Mouse (Mus musculus): ENCODE measurements around the gene Sox11. TPM values are rescaled to one million over a fixed set of nuclear protein-coding genes. Genes with fewer than 3 reads are reported as not detected.

Gene Sox11
- total RNA-seq, 1 experiment, result 10.1 TPM

- Histone ChIP-seq H3K4me1 (ENCODE audit: control insufficient read depth in 2 of 2, insufficient read depth in 2 of 2, low read length in 2 of 2, poor library complexity in 1 of 2) (peaks cover 2 to 7% of the 10 kb centered on the region in 2 experiments; a peak in 3 of 4 replicates), H3K4me3 (ENCODE audit: insufficient read depth in 1 of 2, low read depth in 1 of 2, low read length in 2 of 2, poor library complexity in 1 of 2, severe bottlenecking in 1 of 2) (peak overlapping the region in 1 of 2 experiments; percentile 79; a peak in 1 of 4 replicates), H3K27ac (ENCODE audit: insufficient read depth, low read depth, low read length, poor library complexity, severe bottlenecking) (no peak overlapping the region), H3K36me3 (ENCODE audit: control insufficient read depth, insufficient read depth, low read length, poor library complexity, severe bottlenecking) (no peaks in the 10 kb centered on the region), H3K9ac (ENCODE audit: insufficient read depth, low read depth, low read length, poor library complexity, severe bottlenecking) (no peak overlapping the region), H3K9me3 (ENCODE audit: control insufficient read depth, insufficient read depth, low read depth, low read length) (no peaks in the 10 kb centered on the region)
- in situ Hi-C loops (cut with MboI; ENCODE audit: low sequenced_read_pairs in 2 of 2, unreplicated experiment in 2 of 2), result no loop called here
- TF ChIP-seq HCFC1 (IDR thresholded peaks at IDR 0.05; ENCODE audit: borderline replicate concordance, insufficient read depth, low read length), result no peak
- TF ChIP-seq ZNF384 (IDR thresholded peaks at IDR 0.05; ENCODE audit: low read depth, low read length), result no peak
- no peak for TF ChIP-seq MAFK (IDR thresholded peaks at IDR 0.05; ENCODE audit: insufficient read depth, low read depth, low read length)
- no peak for TF ChIP-seq CHD2 (IDR thresholded peaks at IDR 0.05; ENCODE audit: low read depth, low read length)
- no peak for TF ChIP-seq ZC3H11A (IDR thresholded peaks at IDR 0.05; ENCODE audit: borderline replicate concordance, low read depth, low read length)
- DNase-seq (ENCODE audit: low read depth, low spot score), result no peak
Observed at GRCm38 (mm10) chr12:27338116-27338515, 4.3 kb downstream of the Sox11 start.

- H3K27ac ChIP-seq (ENCODE audit: insufficient read depth, low read depth, low read length, poor library complexity, severe bottlenecking), result no peak overlapping the region
Observed at GRCm38 (mm10) chr12:27337482-27337881, 4.9 kb downstream of the Sox11 start.

GRCm38 (mm10) chr12:27336801-27337200 lies 5.6 kb downstream of the Sox11 start:
- TF ChIP-seq HCFC1 (IDR thresholded peaks at IDR 0.05; ENCODE audit: borderline replicate concordance, insufficient read depth, low read length), result no peak
- no peak for TF ChIP-seq ZC3H11A (IDR thresholded peaks at IDR 0.05; ENCODE audit: borderline replicate concordance, low read depth, low read length)
- no peak for TF ChIP-seq ZNF384 (IDR thresholded peaks at IDR 0.05; ENCODE audit: low read depth, low read length)
- TF ChIP-seq MAFK (IDR thresholded peaks at IDR 0.05; ENCODE audit: insufficient read depth, low read depth, low read length), result no peak
- no peak for TF ChIP-seq CHD2 (IDR thresholded peaks at IDR 0.05; ENCODE audit: low read depth, low read length)
- Histone ChIP-seq H3K9me3 (ENCODE audit: control insufficient read depth, insufficient read depth, low read depth, low read length) (no peaks in the 10 kb centered on the region), H3K27ac (ENCODE audit: insufficient read depth, low read depth, low read length, poor library complexity, severe bottlenecking) (no peak overlapping the region), H3K4me3 (ENCODE audit: insufficient read depth in 1 of 2, low read depth in 1 of 2, low read length in 2 of 2, poor library complexity in 1 of 2, severe bottlenecking in 1 of 2) (no peak overlapping the region), H3K9ac (ENCODE audit: insufficient read depth, low read depth, low read length, poor library complexity, severe bottlenecking) (no peak overlapping the region), H3K4me1 (ENCODE audit: control insufficient read depth in 2 of 2, insufficient read depth in 2 of 2, low read length in 2 of 2, poor library complexity in 1 of 2) (peaks cover 2 to 7% of the 10 kb centered on the region in 2 experiments; a peak in 3 of 4 replicates), H3K36me3 (ENCODE audit: control insufficient read depth, insufficient read depth, low read length, poor library complexity, severe bottlenecking) (no peaks in the 10 kb centered on the region)
- no peak for DNase-seq (ENCODE audit: low read depth, low spot score)
- in situ Hi-C loops (cut with MboI; ENCODE audit: low sequenced_read_pairs in 2 of 2, unreplicated experiment in 2 of 2), result no loop called here

More at GRCm38 (mm10) chr12:27337482-27337881, 4.9 kb downstream of the Sox11 start:
- Histone ChIP-seq H3K9me3 (ENCODE audit: control insufficient read depth, insufficient read depth, low read depth, low read length) (no peaks in the 10 kb centered on the region), H3K4me1 (ENCODE audit: control insufficient read depth in 2 of 2, insufficient read depth in 2 of 2, low read length in 2 of 2, poor library complexity in 1 of 2) (peaks cover 2 to 7% of the 10 kb centered on the region in 2 experiments; a peak in 3 of 4 replicates), H3K9ac (ENCODE audit: insufficient read depth, low read depth, low read length, poor library complexity, severe bottlenecking) (no peak overlapping the region), H3K36me3 (ENCODE audit: control insufficient read depth, insufficient read depth, low read length, poor library complexity, severe bottlenecking) (no peaks in the 10 kb centered on the region), H3K4me3 (ENCODE audit: insufficient read depth in 1 of 2, low read depth in 1 of 2, low read length in 2 of 2, poor library complexity in 1 of 2, severe bottlenecking in 1 of 2) (no peak overlapping the region)
- DNase-seq (ENCODE audit: low read depth, low spot score), result no peak
- TF ChIP-seq MAFK (IDR thresholded peaks at IDR 0.05; ENCODE audit: insufficient read depth, low read depth, low read length) (no peak), CHD2 (IDR thresholded peaks at IDR 0.05; ENCODE audit: low read depth, low read length) (no peak), ZNF384 (IDR thresholded peaks at IDR 0.05; ENCODE audit: low read depth, low read length) (no peak), ZC3H11A (IDR thresholded peaks at IDR 0.05; ENCODE audit: borderline replicate concordance, low read depth, low read length) (no peak), HCFC1 (IDR thresholded peaks at IDR 0.05; ENCODE audit: borderline replicate concordance, insufficient read depth, low read length) (no peak)
- in situ Hi-C loops (cut with MboI; ENCODE audit: low sequenced_read_pairs in 2 of 2, unreplicated experiment in 2 of 2), result no loop called here

- Histone ChIP-seq H3K4me1 (ENCODE audit: control insufficient read depth in 2 of 2, insufficient read depth in 2 of 2, low read length in 2 of 2, poor library complexity in 1 of 2) (peaks cover 2 to 7% of the 10 kb centered on the region in 2 experiments; a peak in 3 of 4 replicates), H3K4me3 (ENCODE audit: insufficient read depth in 1 of 2, low read depth in 1 of 2, low read length in 2 of 2, poor library complexity in 1 of 2, severe bottlenecking in 1 of 2) (no peak overlapping the region), H3K9me3 (ENCODE audit: control insufficient read depth, insufficient read depth, low read depth, low read length) (no peaks in the 10 kb centered on the region), H3K27ac (ENCODE audit: insufficient read depth, low read depth, low read length, poor library complexity, severe bottlenecking) (no peak overlapping the region), H3K36me3 (ENCODE audit: control insufficient read depth, insufficient read depth, low read length, poor library complexity, severe bottlenecking) (no peaks in the 10 kb centered on the region), H3K9ac (ENCODE audit: insufficient read depth, low read depth, low read length, poor library complexity, severe bottlenecking) (no peak overlapping the region)
- DNase-seq (ENCODE audit: low read depth, low spot score), result no peak
- in situ Hi-C loops (cut with MboI; ENCODE audit: low sequenced_read_pairs in 2 of 2, unreplicated experiment in 2 of 2), result no loop called here
- TF ChIP-seq ZC3H11A (IDR thresholded peaks at IDR 0.05; ENCODE audit: borderline replicate concordance, low read depth, low read length) (no peak), CHD2 (IDR thresholded peaks at IDR 0.05; ENCODE audit: low read depth, low read length) (no peak), ZNF384 (IDR thresholded peaks at IDR 0.05; ENCODE audit: low read depth, low read length) (no peak), HCFC1 (IDR thresholded peaks at IDR 0.05; ENCODE audit: borderline replicate concordance, insufficient read depth, low read length) (no peak), MAFK (IDR thresholded peaks at IDR 0.05; ENCODE audit: insufficient read depth, low read depth, low read length) (no peak)
Observed at GRCm38 (mm10) chr12:27336336-27336735, 6.0 kb downstream of the Sox11 start.
